Mouse (Mus musculus) myocyte (in vitro differentiated cells): ENCODE measurements around the gene Pdzd2. TPM values are rescaled to one million over a fixed set of nuclear protein-coding genes. Genes with fewer than 3 reads are reported as not detected.

ENCODE experiments used
- H3K27me3 ChIP-seq: one replicate; pipeline ENCODE4 v1.6.1; 2011; ENCODE audit not compliant: control insufficient read depth, insufficient read depth, insufficient read length
- H3K36me3 ChIP-seq: one replicate; pipeline ENCODE4 v1.6.1; 2011; ENCODE audit not compliant: control insufficient read depth, insufficient read depth
- H3K4me2 ChIP-seq: one replicate; pipeline ENCODE4 v1.6.1; 2011; ENCODE audit warnings: low read depth, control low read depth
- H3K4me3 ChIP-seq: one replicate; pipeline ENCODE4 v1.5.1; 2011; ENCODE audit warnings: mild to moderate bottlenecking, control low read depth, moderate library complexity
- H3K79me2 ChIP-seq: one replicate; pipeline ENCODE4 v1.6.1; 2011; ENCODE audit not compliant: control insufficient read depth, insufficient read depth
- H3ac ChIP-seq: one replicate; pipeline ENCODE4 v1.6.1; 2011; ENCODE audit not compliant: control insufficient read depth, insufficient read length
- CEBPB ChIP-seq: IDR thresholded peaks from 2 replicates; pipeline ENCODE4 v1.6.1; 2011; ENCODE audit warnings: mild to moderate bottlenecking, moderate library complexity; ENCODE audit not compliant: poor library complexity, insufficient read depth, severe bottlenecking
- E2F4 ChIP-seq: IDR thresholded peaks from one replicate; pipeline ENCODE4 v1.6.1; 2011; ENCODE audit warnings: mild to moderate bottlenecking, control low read depth, moderate library complexity; ENCODE audit not compliant: insufficient read depth
- MAX ChIP-seq: IDR thresholded peaks from one replicate; pipeline ENCODE4 v1.6.1; 2011; ENCODE audit warnings: low read depth, mild to moderate bottlenecking, control low read depth
- MYOD1 ChIP-seq, 3 experiments: IDR thresholded peaks; one replicate each; pipeline ENCODE4 v1.6.1; 2011; ENCODE audit warnings: control low read depth in 2 of 3, low read depth in 2 of 3, mild to moderate bottlenecking in 2 of 3, moderate library complexity in 1 of 3; ENCODE audit not compliant: insufficient read length in 2 of 3, control insufficient read depth in 1 of 3
- MYOG ChIP-seq, 3 experiments: IDR thresholded peaks; one replicate each; pipeline ENCODE4 v1.6.1; 2011; ENCODE audit warnings: control low read depth in 2 of 3, low read depth in 2 of 3, mild to moderate bottlenecking in 2 of 3; ENCODE audit not compliant: insufficient read length in 2 of 3, control insufficient read depth in 1 of 3, insufficient read depth in 1 of 3
- POLR2A ChIP-seq: IDR thresholded peaks from one replicate; pipeline ENCODE4 v1.6.1; 2011; ENCODE audit warnings: low read depth, mild to moderate bottlenecking, control low read depth, moderate library complexity; ENCODE audit not compliant: insufficient read length
- POLR2AphosphoS2 ChIP-seq: IDR thresholded peaks from one replicate; pipeline ENCODE4 v1.6.1; 2011; ENCODE audit warnings: low read depth, control low read depth; ENCODE audit not compliant: insufficient read length
- REST ChIP-seq: IDR thresholded peaks from one replicate; pipeline ENCODE4 v1.6.1; 2011; ENCODE audit warnings: mild to moderate bottlenecking, control low read depth, moderate library complexity; ENCODE audit not compliant: insufficient read depth, insufficient read length
- SRF ChIP-seq: IDR thresholded peaks from one replicate; pipeline ENCODE4 v1.6.1; 2011; ENCODE audit warnings: low read depth; ENCODE audit not compliant: control insufficient read depth, insufficient read length
- TCF12 ChIP-seq: IDR thresholded peaks from one replicate; pipeline ENCODE4 v1.6.1; 2011; ENCODE audit warnings: mild to moderate bottlenecking, control low read depth; ENCODE audit not compliant: poor library complexity, insufficient read depth, severe bottlenecking
- TCF3 ChIP-seq: IDR thresholded peaks from one replicate; pipeline ENCODE4 v1.6.1; 2011; ENCODE audit warnings: low read depth, control low read depth; ENCODE audit not compliant: insufficient read length
- USF1 ChIP-seq: IDR thresholded peaks from one replicate; pipeline ENCODE4 v1.6.1; 2011; ENCODE audit warnings: low read depth, mild to moderate bottlenecking, control low read depth, moderate library complexity
- polyA plus RNA-seq: library from polyadenylated mRNA; unstranded; fragments of >200 nt; fragmentation: generic; extraction: Trizol; gene quantifications from one replicate; pipeline ENCODE4 v1.2.1, GENCODE M21; 2012; ENCODE audit warnings: missing spikeins

The Pdzd2 gene
- polyA plus RNA-seq, 1 experiment: 0.01 TPM

DNA sequence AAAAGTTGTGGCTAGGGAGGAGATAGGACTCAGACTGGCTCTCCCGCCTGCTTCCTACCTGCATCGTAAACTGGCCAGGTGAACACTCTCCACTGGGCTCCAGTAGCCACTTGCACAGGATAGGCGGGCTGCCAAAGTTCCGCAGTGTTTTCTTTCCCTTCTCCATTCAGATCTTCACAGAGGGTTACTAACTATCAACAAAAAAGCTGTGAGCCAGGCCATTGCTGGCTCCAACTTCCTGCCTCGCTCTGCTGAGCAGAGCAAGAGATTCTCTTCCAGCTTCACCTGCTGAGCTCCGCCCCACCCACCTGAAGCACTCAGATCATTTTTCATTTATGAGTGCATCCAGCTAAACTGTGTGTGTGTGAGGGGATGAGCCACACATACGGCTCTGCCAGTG, 246.5 kb downstream of the Pdzd2 start:
- peaks cover 5% of the 10 kb centered on the region for H3K27me3 ChIP-seq
- H3K36me3 ChIP-seq: no peaks in the 10 kb centered on the region
- no peak overlapping the region for H3ac ChIP-seq
- H3K4me2 ChIP-seq: no peak overlapping the region
- TF ChIP-seq POLR2A: no peak
- no peak for TF ChIP-seq TCF12
- no peak for TF ChIP-seq MYOD1 (IDR thresholded peaks at IDR 0.05; ENCODE audit: control insufficient read depth in 1 of 3, insufficient read length in 2 of 3, low read depth in 2 of 3)
- no peak for TF ChIP-seq POLR2AphosphoS2
- no peaks in the 10 kb centered on the region for H3K79me2 ChIP-seq
- H3K4me3 ChIP-seq: no peak overlapping the region

DNA sequence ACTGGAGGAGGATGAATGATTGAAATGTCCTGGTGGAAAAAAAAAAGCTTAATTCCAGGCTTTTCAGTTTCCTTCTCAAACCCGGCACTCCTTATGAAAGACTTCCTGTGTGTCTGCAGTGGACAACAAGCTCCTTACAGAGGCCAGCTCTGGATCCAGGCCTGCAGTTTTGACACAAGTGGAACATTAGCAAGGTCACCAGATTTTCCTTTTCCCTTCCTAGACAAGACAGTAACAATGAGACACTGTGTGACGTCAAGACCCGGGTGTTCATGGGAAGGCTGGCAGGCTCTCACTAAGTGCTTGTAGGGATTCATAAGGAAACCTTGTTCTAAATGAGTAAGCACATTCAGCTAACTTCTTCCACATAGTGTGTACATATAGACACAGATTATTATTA, 248.8 kb downstream of the Pdzd2 start:
- H3K4me3 ChIP-seq: no peak overlapping the region
- TF ChIP-seq POLR2AphosphoS2 (no peak), MYOD1 (IDR thresholded peaks at IDR 0.05; ENCODE audit: control insufficient read depth in 1 of 3, insufficient read length in 2 of 3, low read depth in 2 of 3) (no peak), CEBPB (no peak), POLR2A (no peak)
- H3K4me2 ChIP-seq: no peak overlapping the region
- H3K36me3 ChIP-seq: no peaks in the 10 kb centered on the region
- H3ac ChIP-seq: no peak overlapping the region
- peaks cover 5% of the 10 kb centered on the region for H3K27me3 ChIP-seq
- no peaks in the 10 kb centered on the region for H3K79me2 ChIP-seq

DNA sequence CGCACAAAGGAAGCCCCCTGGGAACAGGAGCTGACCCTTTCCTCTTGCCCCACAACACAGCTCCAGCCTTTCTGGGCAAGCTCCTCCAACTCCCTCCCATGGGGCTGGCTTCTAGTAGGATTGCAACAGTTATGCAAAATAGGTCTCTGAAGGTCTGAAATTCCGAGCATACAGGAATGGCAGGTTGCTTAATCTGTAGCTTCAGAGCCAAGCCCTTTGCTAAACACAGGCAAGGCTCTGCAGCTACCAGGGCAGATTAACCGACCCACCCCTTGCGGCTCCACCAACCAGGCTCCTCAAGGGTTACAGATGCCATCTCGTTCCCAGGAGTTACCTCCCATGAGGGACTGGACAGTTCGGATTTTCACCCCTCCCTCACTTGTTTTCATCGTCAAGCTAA, 249.2 kb downstream of the Pdzd2 start:
- H3ac ChIP-seq: no peak overlapping the region
- no peaks in the 10 kb centered on the region for H3K36me3 ChIP-seq
- no peak overlapping the region for H3K4me2 ChIP-seq
- H3K79me2 ChIP-seq: no peaks in the 10 kb centered on the region
- no peak for TF ChIP-seq POLR2A
- H3K27me3 ChIP-seq: peaks cover 5% of the 10 kb centered on the region
- no peak overlapping the region for H3K4me3 ChIP-seq

DNA sequence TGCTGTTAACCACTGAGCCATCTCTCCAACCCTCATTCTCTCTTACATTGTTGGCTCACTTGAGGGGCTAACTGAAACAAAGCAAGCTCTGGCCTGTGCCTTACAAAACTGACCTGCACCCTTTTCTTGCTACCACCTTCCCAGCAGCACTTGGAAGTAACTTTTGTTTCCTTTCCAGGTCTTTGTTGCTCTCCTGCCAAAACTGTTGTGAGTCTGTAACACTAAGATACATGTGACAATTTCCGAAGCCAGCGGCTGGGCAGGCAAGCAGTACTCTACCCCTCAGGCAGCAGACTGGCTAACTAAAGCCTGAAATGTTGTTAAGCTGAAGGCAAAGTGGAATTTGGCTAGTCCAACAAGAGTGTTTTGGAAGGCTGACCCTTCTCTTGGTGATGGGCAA, 251.4 kb downstream of the Pdzd2 start:
- Histone ChIP-seq H3K4me2 (no peak overlapping the region), H3K36me3 (no peaks in the 10 kb centered on the region), H3ac (no peak overlapping the region), H3K4me3 (no peak overlapping the region), H3K79me2 (no peaks in the 10 kb centered on the region), H3K27me3 (peaks cover 5% of the 10 kb centered on the region)
- TF ChIP-seq POLR2AphosphoS2 (no peak), CEBPB (no peak), USF1 (no peak), E2F4 (no peak), MAX (no peak), POLR2A (no peak), TCF12 (no peak), SRF (no peak), MYOG (IDR thresholded peaks at IDR 0.05; ENCODE audit: control insufficient read depth in 1 of 3, insufficient read depth in 1 of 3, insufficient read length in 2 of 3, low read depth in 2 of 3) (no peak), MYOD1 (IDR thresholded peaks at IDR 0.05; ENCODE audit: control insufficient read depth in 1 of 3, insufficient read length in 2 of 3, low read depth in 2 of 3) (no peak), TCF3 (no peak), REST (no peak)

DNA sequence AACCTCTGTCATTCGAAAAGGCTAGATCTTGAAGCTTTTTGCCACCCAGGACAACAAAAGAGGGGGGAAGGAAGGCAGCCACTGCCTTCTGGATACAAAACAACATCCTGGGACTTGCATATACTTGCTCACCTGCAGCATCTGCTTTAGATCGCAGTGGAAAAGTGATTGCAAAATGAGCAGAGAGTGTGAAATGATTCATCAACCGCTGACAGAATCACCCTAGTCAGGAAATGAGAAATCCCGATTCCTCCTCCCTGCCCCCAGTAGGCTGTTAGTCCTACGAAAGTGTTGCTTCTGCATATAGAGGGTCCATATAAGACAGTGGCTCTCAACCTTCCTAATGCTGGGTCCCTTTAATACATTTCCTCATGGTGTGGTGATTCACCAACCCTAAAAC, 258.5 kb downstream of the Pdzd2 start:
- H3K27me3 ChIP-seq: peaks cover 4% of the 10 kb centered on the region
- no peaks in the 10 kb centered on the region for H3K36me3 ChIP-seq
- H3K4me3 ChIP-seq: no peak overlapping the region
- H3K79me2 ChIP-seq: no peaks in the 10 kb centered on the region
- TF ChIP-seq TCF12 (no peak), TCF3 (no peak)
- H3K4me2 ChIP-seq: no peak overlapping the region
- no peak overlapping the region for H3ac ChIP-seq

DNA sequence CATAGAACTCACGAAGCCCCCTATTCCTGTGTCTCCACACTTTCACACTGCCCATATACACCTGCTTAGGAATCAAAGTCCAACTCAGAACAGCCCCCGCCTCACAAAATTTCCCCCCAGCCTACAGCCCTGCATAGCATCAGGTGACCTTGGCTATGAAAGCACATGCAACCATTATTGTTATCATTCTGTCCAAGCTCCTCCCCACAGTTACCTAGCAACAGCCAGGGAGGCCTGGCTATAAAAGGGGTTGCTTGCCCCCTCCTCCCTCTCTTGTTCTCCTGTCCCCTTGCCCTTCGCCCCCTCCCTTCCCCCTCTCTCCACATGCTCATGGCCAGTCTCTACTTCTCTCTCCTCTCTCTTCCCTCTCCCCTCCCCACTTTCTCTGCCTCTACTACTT, 259.4 kb downstream of the Pdzd2 start:
- no peaks in the 10 kb centered on the region for H3K36me3 ChIP-seq
- H3K27me3 ChIP-seq: peaks cover 4% of the 10 kb centered on the region

More for the DNA sequence above, 259.4 kb downstream of the Pdzd2 start:
- no peak overlapping the region for H3ac ChIP-seq
- no peaks in the 10 kb centered on the region for H3K79me2 ChIP-seq
- H3K4me3 ChIP-seq: no peak overlapping the region
- TF ChIP-seq TCF3 (no peak), MYOD1 (IDR thresholded peaks at IDR 0.05; ENCODE audit: control insufficient read depth in 1 of 3, insufficient read length in 2 of 3, low read depth in 2 of 3) (no peak), REST (no peak), MAX (no peak), MYOG (IDR thresholded peaks at IDR 0.05; ENCODE audit: control insufficient read depth in 1 of 3, insufficient read depth in 1 of 3, insufficient read length in 2 of 3, low read depth in 2 of 3) (no peak), SRF (no peak), USF1 (no peak), POLR2A (no peak), E2F4 (no peak), POLR2AphosphoS2 (no peak), CEBPB (no peak), TCF12 (no peak)
- H3K4me2 ChIP-seq: no peak overlapping the region
